ENCODE assay signal across 8 mouse cellular contexts in genomic region chr8:93430637-93431036, GRCm38 (mm10). TPM values are rescaled to one million over a fixed set of nuclear protein-coding genes. Genes with fewer than 3 reads are reported as not detected.
A peak's percentile ranks its signal among the peaks of the same experiment; 100 is the strongest.
DNase-seq lines count a peak whose midpoint lies in the region; TF ChIP-seq lines count a peak whose summit lies in the region.
"Had no signal": no experiment of that assay in that cellular context is flagged by ENCODE, and none has a peak within 500 bp of the region (broad histone marks: within the 10 kb centered on the region; RNA-seq: fewer than 3 reads in every experiment).

No protein-coding gene starts in this region.

- no peak for TF ChIP-seq POLR2A in small intestine, adult 2 months (IDR thresholded peaks at IDR 0.05; ENCODE audit: low read depth, low read length)

- no peak overlapping the region for H3K27ac ChIP-seq in small intestine, adult 2 months (ENCODE audit: insufficient read depth, low read depth, low read length)
- H3K27ac ChIP-seq: limb, embryonic 13.5 days had no signal

- peak; percentile 65 for DNase-seq in MN1 (ENCODE audit: low spot score)
- DNase-seq in adrenal gland, postnatal 10 days = peak; percentile 73
- DNase-seq in embryo, embryonic 11.5 days (ENCODE audit: low read depth, low spot score) = peak; percentile 63
- DNase-seq in heart, postnatal 10 days = peak; percentile 68 to 75
- peak; percentile 79 to 85 for DNase-seq in layer of hippocampus, postnatal 10 days (ENCODE audit: low spot score in 2 of 2)
- DNase-seq in lung, postnatal 36 days = peak; percentile 80

- intact Hi-C loops in heart, postnatal 10 days (cut with DNase I) = loop anchor here (1.0 kb wide), 2 partner anchors 371 to 419 kb away; no protein-coding TSS in a partner anchor

- peak; percentile 65; the same call in 1 of the 2 replicates for TF ChIP-seq CTCF in small intestine, adult 2 months (IDR thresholded peaks at IDR 0.05; ENCODE audit: extremely low read depth, insufficient read length, insufficient replicate concordance, low read depth, low read length)

- no peaks in the 10 kb centered on the region for H3K4me1 ChIP-seq in small intestine, adult 2 months (ENCODE audit: control insufficient read depth, insufficient read depth, insufficient read length, low read length)
- H3K4me1 ChIP-seq: limb, embryonic 13.5 days had no signal

- H3K36me3 ChIP-seq in small intestine, adult 2 months (ENCODE audit: control insufficient read depth, insufficient read depth, low read length) = no peaks in the 10 kb centered on the region
- H3K36me3 ChIP-seq: limb, embryonic 13.5 days had no signal

- H3K4me3 ChIP-seq in small intestine, adult 2 months (ENCODE audit: low read depth, low read length) = no peak overlapping the region
- H3K4me3 ChIP-seq: limb, embryonic 13.5 days had no signal

- H3K27me3 ChIP-seq in small intestine, adult 2 months (ENCODE audit: control insufficient read depth, insufficient read depth, low read length) = no peaks in the 10 kb centered on the region
- H3K27me3 ChIP-seq: limb, embryonic 13.5 days had no signal

- under 1% methylated on average over 3 of the region's 3 CpGs for WGBS in small intestine, adult 2 months

RNA-seq across cellular contexts. Expression of gene Ces1h, which starts 51.1 kb away (rescaled TPM):
- not detected for total RNA-seq in adrenal gland, postnatal 10 days (2021)
- not detected for total RNA-seq in heart, postnatal 10 days (2021)
- not detected for total RNA-seq in layer of hippocampus, postnatal 10 days (2021)
- polyA plus RNA-seq in small intestine, adult 2 months (2012; rRNA removed) = not detected in 2 replicates
- polyA plus RNA-seq: limb, embryonic 13.5 days had no signal
